Mouse (Mus musculus): Measurements from ENCODE around the gene St8sia1.

GRCm38 (mm10) chr6:142977221-142977620, 13.0 kb upstream of the St8sia1 start:
- TF ChIP-seq TAL1 (IDR thresholded peaks at IDR 0.05; ENCODE audit: low read length), result no peak
- no peak for TF ChIP-seq GATA1 (IDR thresholded peaks at IDR 0.05; ENCODE audit: low read length)
